Mouse (Mus musculus) heart, embryonic 14.5 days (tissue): ENCODE measurements around the gene Lgr6. TPM values are rescaled to one million over a fixed set of nuclear protein-coding genes. Genes with fewer than 3 reads are reported as not detected.

Experiments used
- ATAC-seq: fragments of 200-750 bp; cut with Nextera tagmentation; 2 replicates; pipeline ENCODE4 v1.8.0; 2017; ENCODE audit warnings: low read depth, moderate TSS enrichment; ENCODE audit not compliant: insufficient number of reproducible peaks, insufficient read depth, low FRiP score
- H3K27ac ChIP-seq, 2 experiments: fragments of 200-500 bp in 1 of 2; fragments of 300-500 bp in 1 of 2; sonication (generic) in 1 of 2; replicated peaks in 1 of 2; 2 replicates each; pipeline ENCODE4 v1.5.1; 2012 to 2014; ENCODE audit warnings: low read depth in 2 of 2, low read length in 2 of 2, control low read depth in 1 of 2, mild to moderate bottlenecking in 1 of 2, mixed read lengths in 1 of 2; ENCODE audit not compliant: control insufficient read depth in 1 of 2, insufficient read depth in 1 of 2
- H3K27me3 ChIP-seq: fragments of 300-500 bp; sonication (generic); 2 replicates; pipeline ENCODE4 v1.6.1; 2014; ENCODE audit warnings: mild to moderate bottlenecking, low read length, control low read depth; ENCODE audit not compliant: control insufficient read depth, insufficient read depth
- H3K36me3 ChIP-seq: fragments of 300-500 bp; sonication (generic); 2 replicates; pipeline ENCODE4 v1.6.1; 2014; ENCODE audit warnings: mild to moderate bottlenecking, control low read depth, low read length, mixed read lengths; ENCODE audit not compliant: control insufficient read depth, insufficient read depth
- H3K4me1 ChIP-seq, 2 experiments: fragments of 200-500 bp in 1 of 2; fragments of 300-500 bp in 1 of 2; sonication (generic) in 1 of 2; 2 replicates each; pipeline ENCODE4 v1.6.1; 2012 to 2014; ENCODE audit warnings: low read length in 2 of 2, control low read depth in 1 of 2, mixed read lengths in 1 of 2; ENCODE audit not compliant: control insufficient read depth in 2 of 2, insufficient read depth in 2 of 2
- H3K4me2 ChIP-seq: fragments of 300-500 bp; sonication (generic); 2 replicates; pipeline ENCODE4 v1.6.1; 2014; ENCODE audit warnings: mild to moderate bottlenecking, low read length
- H3K4me3 ChIP-seq, 2 experiments: fragments of 200-500 bp in 1 of 2; fragments of 300-500 bp in 1 of 2; sonication (generic) in 1 of 2; 2 replicates each; pipeline ENCODE4 v1.5.1; 2012 to 2014; ENCODE audit warnings: low read length in 2 of 2, mild to moderate bottlenecking in 2 of 2, control low read depth in 1 of 2, low read depth in 1 of 2, moderate library complexity in 1 of 2; ENCODE audit not compliant: control insufficient read depth in 1 of 2, insufficient read depth in 1 of 2
- H3K9ac ChIP-seq: fragments of 300-500 bp; sonication (generic); 2 replicates; pipeline ENCODE4 v1.6.1; 2014; ENCODE audit warnings: mild to moderate bottlenecking, low read length
- H3K9me3 ChIP-seq: fragments of 300-500 bp; sonication (generic); 2 replicates; pipeline ENCODE4 v1.6.1; 2016; ENCODE audit warnings: low read length, control low read depth; ENCODE audit not compliant: control insufficient read depth
- whole genome bisulfite sequencing: fragments of 180-500 bp; shearing (Covaris S2); extraction: QIAGEN DNeasy Blood & Tissue Kit; methylation state at CpG from one replicate; pipeline ENCODE4 v1.1.7; 2014; 5-methylcytosine and 5-hydroxymethylcytosine counted together
- polyA plus RNA-seq: library from polyadenylated mRNA; unstranded; fragments of >200 nt; fragmentation: Nextera tagmentation; extraction: Ambion mirVana; gene quantifications from 2 replicates; pipeline ENCODE4 v1.2.1, GENCODE M21; 2014

The Lgr6 gene
- 2.0 and 2.5 TPM in 2 replicates for polyA plus RNA-seq

- Histone ChIP-seq H3K36me3 (no peaks in the 10 kb centered on the region), H3K9me3 (no peaks in the 10 kb centered on the region), H3K4me3 (peak within 1 kb of the TSS; percentile 47 to 50), H3K4me2 (peak within 1 kb of the TSS; percentile 77), H3K4me1 (peaks cover 5 to 11% of the 10 kb centered on the region in 2 experiments; a peak in 3 of 4 replicates), H3K9ac (peak within 1 kb of the TSS; percentile 62), H3K27ac (no peak within 1 kb of the TSS), H3K27me3 (peaks cover 75% of the 10 kb centered on the region)
- 1% methylated on average over 25 of the region's 40 CpGs for WGBS
- ATAC-seq: no peak
Measured at GRCm38 (mm10) chr1:135105124-135105523, at the start of gene Lgr6. Gene Lgr6 (minus strand): TSS chr1:135105276.

- peak overlapping the region; percentile 46 to 68; a peak in 3 of 4 replicates for H3K27ac ChIP-seq
- H3K9ac ChIP-seq: no peak overlapping the region
- peak; percentile 16; the same call in 1 of the 2 replicates for ATAC-seq
- H3K27me3 ChIP-seq: peaks cover 27% of the 10 kb centered on the region
- H3K4me2 ChIP-seq: peak overlapping the region; percentile 56
- no peaks in the 10 kb centered on the region for H3K9me3 ChIP-seq
- H3K4me3 ChIP-seq: peak overlapping the region; percentile 20 to 26; a peak in 3 of 4 replicates
- peaks cover 33% of the 10 kb centered on the region for H3K36me3 ChIP-seq
- H3K4me1 ChIP-seq: peaks cover 14 to 33% of the 10 kb centered on the region in 2 experiments
- WGBS: 1% methylated on average over 14 of the region's 14 CpGs
Measured at GRCm38 (mm10) chr1:135154411-135154959, 49.4 kb upstream of the Lgr6 start.

GRCm38 (mm10) chr1:135154011-135154410, 48.9 kb upstream of the Lgr6 start:
- Histone ChIP-seq H3K9me3 (no peaks in the 10 kb centered on the region), H3K27ac (no peak overlapping the region), H3K9ac (no peak overlapping the region), H3K36me3 (peaks cover 33% of the 10 kb centered on the region), H3K4me2 (peak overlapping the region; percentile 56), H3K27me3 (peaks cover 22% of the 10 kb centered on the region), H3K4me3 (0 out of 4 replicates have a peak overlapping the region, but pooled peaks of 1 of the 2 experiments have one; percentile 18), H3K4me1 (peaks cover 14 to 33% of the 10 kb centered on the region in 2 experiments)
- WGBS: 16% methylated on average over 13 of the region's 13 CpGs
- ATAC-seq: no peak

- no peak overlapping the region for H3K4me2 ChIP-seq
- no peak overlapping the region for H3K9ac ChIP-seq
- peaks cover 13% of the 10 kb centered on the region for H3K36me3 ChIP-seq
- no peak overlapping the region for H3K27ac ChIP-seq
- no peak overlapping the region for H3K4me3 ChIP-seq
- peaks cover 21% of the 10 kb centered on the region for H3K27me3 ChIP-seq
- no peak for ATAC-seq
- H3K9me3 ChIP-seq: no peaks in the 10 kb centered on the region
- H3K4me1 ChIP-seq: peaks cover 7 to 9% of the 10 kb centered on the region in 2 experiments
- 76% methylated on average over 5 of the region's 5 CpGs for WGBS
Measured at GRCm38 (mm10) chr1:135148996-135149395, 43.9 kb upstream of the Lgr6 start.

- 0 out of 4 replicates have a peak overlapping the region, but pooled peaks of 1 of the 2 experiments have one; percentile 93 for H3K4me3 ChIP-seq
- 62% methylated on average over 4 of the region's 4 CpGs for WGBS
Measured at GRCm38 (mm10) chr1:135148476-135148875, 43.4 kb upstream of the Lgr6 start.

GRCm38 (mm10) chr1:135147702-135148058, 42.6 kb upstream of the Lgr6 start:
- no peak for ATAC-seq
- H3K27ac ChIP-seq: 0 out of 4 replicates have a peak overlapping the region, but pooled peaks of 1 of the 2 experiments have one; percentile 76
- 9% methylated on average over 7 of the region's 7 CpGs for WGBS

More at GRCm38 (mm10) chr1:135148476-135148875, 43.4 kb upstream of the Lgr6 start:
- Histone ChIP-seq H3K9me3 (no peaks in the 10 kb centered on the region), H3K36me3 (peaks cover 13% of the 10 kb centered on the region), H3K4me2 (peak overlapping the region; percentile 93), H3K4me1 (peaks cover 7 to 8% of the 10 kb centered on the region in 2 experiments), H3K9ac (no peak overlapping the region), H3K27me3 (peaks cover 25% of the 10 kb centered on the region), H3K27ac (no peak overlapping the region)
- no peak for ATAC-seq

GRCm38 (mm10) chr1:135146946-135147701, 42.0 kb upstream of the Lgr6 start:
- ATAC-seq: peak; percentile 75
- peak overlapping the region; percentile 93 for H3K4me2 ChIP-seq
- WGBS: under 1% methylated on average over 69 of the region's 69 CpGs

More at GRCm38 (mm10) chr1:135147702-135148058, 42.6 kb upstream of the Lgr6 start:
- Histone ChIP-seq H3K36me3 (peaks cover 12% of the 10 kb centered on the region), H3K4me3 (peak overlapping the region; percentile 93 to 98), H3K4me2 (peak overlapping the region; percentile 93), H3K4me1 (peaks cover 7 to 8% of the 10 kb centered on the region in 2 experiments), H3K9ac (peak overlapping the region; percentile 91), H3K27me3 (peaks cover 33% of the 10 kb centered on the region), H3K9me3 (no peaks in the 10 kb centered on the region)

More at GRCm38 (mm10) chr1:135146946-135147701, 42.0 kb upstream of the Lgr6 start:
- Histone ChIP-seq H3K9ac (peak overlapping the region; percentile 91), H3K36me3 (peaks cover 8% of the 10 kb centered on the region; the same call in 1 of the 2 replicates), H3K4me1 (peaks cover 7 to 8% of the 10 kb centered on the region in 2 experiments), H3K27ac (peak overlapping the region; percentile 76 to 81), H3K9me3 (no peaks in the 10 kb centered on the region), H3K4me3 (peak overlapping the region; percentile 93 to 98), H3K27me3 (peaks cover 35% of the 10 kb centered on the region)
